Mouse (Mus musculus): ENCODE data around the gene Ncstn.

DNA sequence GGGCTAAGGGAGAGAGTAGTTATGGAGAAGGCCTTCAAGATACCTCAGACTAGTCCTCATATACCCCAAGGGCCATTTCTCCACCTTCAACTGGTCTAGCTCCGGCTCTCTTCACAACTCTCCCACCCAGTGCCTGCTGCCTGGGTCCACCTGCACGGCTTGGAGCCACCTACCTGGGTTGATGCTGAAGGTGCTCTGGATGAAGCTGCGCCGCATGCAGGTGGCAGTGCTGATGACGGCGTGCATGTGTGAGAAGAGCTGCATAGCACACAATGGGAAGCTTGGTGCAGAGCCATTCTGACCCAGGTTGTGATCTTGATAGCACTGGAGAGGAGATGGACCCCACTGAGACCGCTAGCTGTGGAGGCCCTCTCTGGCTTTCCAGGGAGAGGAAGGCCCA is 10.0 kb downstream of the Ncstn start:
- TF ChIP-seq CTCF (IDR thresholded peaks at IDR 0.05; ENCODE audit: extremely low read depth, insufficient read depth, insufficient read length, insufficient replicate concordance) (no peak), POLR2A (IDR thresholded peaks at IDR 0.05; ENCODE audit: low read depth, low read length) (no peak)

All from spleen, adult 2 months (tissue).